Mouse (Mus musculus) testis, adult 2 months (tissue): ENCODE measurements at regions not wholly inside any gene's neighbourhood (a gene's known extent, or its start where the extent isn't known, plus 50 kb on each side); places are given as distances from the start of the nearest gene placed in this dataset.

Source experiments
- CTCF ChIP-seq: fragments of 200-500 bp; IDR thresholded peaks from 2 replicates; pipeline ENCODE4 v1.5.1; 2012; ENCODE audit warnings: low read depth, mild to moderate bottlenecking, inconsistent platforms, low read length, moderate library complexity; ENCODE audit not compliant: control insufficient read depth, insufficient read depth, insufficient replicate concordance
- POLR2A ChIP-seq: fragments of 200-500 bp; IDR thresholded peaks from 2 replicates; pipeline ENCODE4 v1.6.1; 2012; ENCODE audit warnings: low read depth, mild to moderate bottlenecking, inconsistent platforms, low read length, moderate library complexity; ENCODE audit not compliant: control insufficient read depth

DNA sequence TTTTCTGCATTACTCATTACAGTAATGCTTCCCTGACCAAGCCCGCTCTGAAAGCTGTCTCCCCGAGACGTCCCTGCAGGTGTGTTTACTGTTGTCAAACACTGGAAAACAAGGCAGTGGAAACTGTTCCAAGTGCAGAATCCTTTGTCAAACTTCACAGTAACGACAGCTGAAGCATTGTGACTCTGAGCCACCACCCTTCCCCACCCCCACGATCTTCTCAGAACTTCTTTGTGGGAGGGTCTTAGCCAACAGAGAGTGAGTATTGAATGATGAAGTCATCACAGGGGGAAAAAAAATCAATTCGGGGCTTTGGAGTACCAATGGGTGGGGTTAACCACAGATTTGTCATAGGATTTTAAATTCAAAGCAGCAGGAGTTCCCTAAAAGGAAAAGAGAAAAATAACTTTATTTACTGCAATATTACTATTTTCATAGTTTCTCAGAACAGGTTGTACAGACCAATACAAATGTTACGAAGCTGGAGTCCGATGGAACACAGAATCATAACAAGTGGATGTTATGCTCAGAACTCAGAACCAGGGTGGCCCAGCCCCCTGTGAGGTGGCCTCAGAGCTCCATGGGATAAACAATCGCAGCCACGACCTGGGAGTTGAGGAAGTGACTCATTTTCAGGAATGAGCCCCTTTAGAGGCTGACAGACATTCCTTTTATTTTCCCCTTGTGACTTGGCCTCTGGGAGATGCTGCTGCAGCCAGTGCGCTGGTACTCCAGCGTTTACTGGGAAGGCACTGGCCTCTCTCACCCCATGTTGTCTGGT lies 65.5 kb upstream of the Galnt15 start:
- no peak for TF ChIP-seq CTCF
- TF ChIP-seq POLR2A, result no peak
